Mouse (Mus musculus): ENCODE measurements around the gene Lrrfip1. TPM values are rescaled to one million over a fixed set of nuclear protein-coding genes. Genes with fewer than 3 reads are reported as not detected.

Lrrfip1 gene
- polyA plus RNA-seq, 1 experiment from 2014 or later, result 69.2 TPM

DNA sequence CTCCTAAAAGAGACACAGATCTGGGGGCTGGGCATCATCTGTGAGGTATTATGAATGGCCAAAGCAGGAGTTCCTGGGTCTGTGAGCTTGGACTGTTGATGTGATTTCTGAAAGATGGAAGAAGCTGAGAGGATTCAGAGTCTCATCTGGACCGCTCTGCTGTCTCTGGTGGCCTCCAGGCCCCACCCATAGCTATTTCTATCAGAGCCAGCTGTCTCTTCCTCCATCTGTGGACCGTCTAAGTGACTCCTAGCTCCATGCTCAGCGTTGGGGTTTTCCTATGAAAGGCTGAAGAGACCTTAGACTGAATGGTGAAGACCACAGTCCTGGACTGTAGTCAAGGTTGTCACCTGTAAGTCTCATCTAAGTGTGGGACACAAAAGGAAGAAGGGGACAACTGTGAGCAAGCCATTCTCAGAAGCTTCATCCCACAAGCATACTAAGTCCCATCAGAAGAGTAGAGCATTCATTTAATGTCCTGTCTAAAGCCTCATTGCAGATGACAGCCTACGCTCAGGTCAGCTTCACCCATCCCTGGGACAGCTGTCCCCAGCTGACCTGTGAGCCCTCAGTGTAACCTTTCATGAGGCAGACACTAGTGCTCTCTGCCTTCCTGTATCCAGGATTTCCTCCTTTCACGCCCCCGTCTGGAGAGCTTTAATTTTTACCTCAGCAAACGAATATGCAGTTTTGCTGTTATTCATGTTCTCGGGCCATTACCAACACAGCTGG lies 5.2 kb downstream of the Lrrfip1 start:
- no peak overlapping the region for H3K27ac ChIP-seq (ENCODE audit: low read length)
- no peaks in the 10 kb centered on the region for H3K36me3 ChIP-seq (ENCODE audit: control insufficient read depth, insufficient read depth, low read length)
- no peak overlapping the region for H3K9ac ChIP-seq (ENCODE audit: low read depth, low read length)
- ATAC-seq, result no peak
- H3K4me2 ChIP-seq (ENCODE audit: low read depth, low read length), result no peak overlapping the region
- no peaks in the 10 kb centered on the region for H3K27me3 ChIP-seq (replicated peaks; ENCODE audit: control insufficient read depth, insufficient read depth, low read length)
- 82% methylated on average over 8 of the region's 8 CpGs for WGBS
- peaks cover 10% of the 10 kb centered on the region; the same call in 1 of the 2 replicates for H3K4me1 ChIP-seq (ENCODE audit: control insufficient read depth, insufficient read depth, low read length)
- no peaks in the 10 kb centered on the region for H3K9me3 ChIP-seq (ENCODE audit: control insufficient read depth, low read length)
- no peak overlapping the region for H3K4me3 ChIP-seq (ENCODE audit: low read length)

DNA sequence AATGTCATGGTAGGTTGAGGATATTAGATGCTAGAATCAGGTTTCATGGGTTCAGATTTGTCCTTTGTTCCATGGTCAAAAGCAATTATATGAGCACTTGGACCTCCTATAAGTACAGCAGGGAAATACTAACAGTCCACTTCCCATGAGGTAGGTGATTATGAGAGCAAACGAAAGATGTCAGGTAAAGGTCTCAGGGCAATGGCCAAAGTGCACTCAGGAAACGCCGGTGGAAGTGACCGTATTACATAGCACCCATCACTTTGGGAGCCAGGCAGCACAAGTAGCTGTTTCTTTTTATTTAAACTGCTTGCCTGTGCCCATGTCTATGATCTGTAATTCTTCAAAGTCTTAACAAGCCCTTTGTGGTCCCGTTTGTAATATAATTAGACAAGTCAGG lies 7.5 kb downstream of the Lrrfip1 start:
- Histone ChIP-seq H3K4me1 (ENCODE audit: control insufficient read depth, insufficient read depth, low read length) (0 out of 2 replicates have a peak, but pooled peaks cover 2% of the 10 kb centered on the region), H3K27ac (ENCODE audit: low read length) (no peak overlapping the region), H3K36me3 (ENCODE audit: control insufficient read depth, insufficient read depth, low read length) (no peaks in the 10 kb centered on the region), H3K27me3 (replicated peaks; ENCODE audit: control insufficient read depth, insufficient read depth, low read length) (no peaks in the 10 kb centered on the region), H3K4me3 (ENCODE audit: low read length) (no peak overlapping the region), H3K4me2 (ENCODE audit: low read depth, low read length) (no peak overlapping the region), H3K9ac (ENCODE audit: low read depth, low read length) (no peak overlapping the region), H3K9me3 (ENCODE audit: control insufficient read depth, low read length) (no peaks in the 10 kb centered on the region)
- ATAC-seq, result no peak
- 60% methylated on average over 5 of the region's 5 CpGs for WGBS

DNA sequence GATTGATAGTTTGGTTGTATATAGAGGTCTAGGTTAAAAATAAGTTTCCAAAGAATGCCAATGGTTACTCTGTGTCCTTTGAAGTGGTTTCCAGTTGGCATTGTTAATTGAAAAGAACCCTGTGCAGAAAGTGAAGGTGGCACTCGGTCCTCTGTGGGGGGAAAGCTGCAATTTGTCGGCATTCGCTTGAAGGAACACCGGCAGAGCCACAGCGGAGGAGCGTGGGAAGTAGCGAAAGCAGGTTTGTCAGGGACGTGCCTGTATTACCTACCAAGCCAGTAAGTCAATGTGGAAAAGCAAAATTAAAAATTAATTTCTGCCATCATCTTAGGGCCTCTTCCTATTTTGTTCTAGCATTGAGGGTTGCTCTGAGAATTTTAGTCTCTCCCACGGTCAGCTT lies 8.2 kb downstream of the Lrrfip1 start:
- Histone ChIP-seq H3K27me3 (replicated peaks; ENCODE audit: control insufficient read depth, insufficient read depth, low read length) (no peaks in the 10 kb centered on the region), H3K4me2 (ENCODE audit: low read depth, low read length) (no peak overlapping the region), H3K36me3 (ENCODE audit: control insufficient read depth, insufficient read depth, low read length) (no peaks in the 10 kb centered on the region), H3K9me3 (ENCODE audit: control insufficient read depth, low read length) (no peaks in the 10 kb centered on the region), H3K4me3 (ENCODE audit: low read length) (no peak overlapping the region), H3K9ac (ENCODE audit: low read depth, low read length) (no peak overlapping the region), H3K27ac (ENCODE audit: low read length) (no peak overlapping the region), H3K4me1 (ENCODE audit: control insufficient read depth, insufficient read depth, low read length) (0 out of 2 replicates have a peak, but pooled peaks cover 2% of the 10 kb centered on the region)
- 77% methylated on average over 9 of the region's 9 CpGs for WGBS
- no peak for ATAC-seq

DNA sequence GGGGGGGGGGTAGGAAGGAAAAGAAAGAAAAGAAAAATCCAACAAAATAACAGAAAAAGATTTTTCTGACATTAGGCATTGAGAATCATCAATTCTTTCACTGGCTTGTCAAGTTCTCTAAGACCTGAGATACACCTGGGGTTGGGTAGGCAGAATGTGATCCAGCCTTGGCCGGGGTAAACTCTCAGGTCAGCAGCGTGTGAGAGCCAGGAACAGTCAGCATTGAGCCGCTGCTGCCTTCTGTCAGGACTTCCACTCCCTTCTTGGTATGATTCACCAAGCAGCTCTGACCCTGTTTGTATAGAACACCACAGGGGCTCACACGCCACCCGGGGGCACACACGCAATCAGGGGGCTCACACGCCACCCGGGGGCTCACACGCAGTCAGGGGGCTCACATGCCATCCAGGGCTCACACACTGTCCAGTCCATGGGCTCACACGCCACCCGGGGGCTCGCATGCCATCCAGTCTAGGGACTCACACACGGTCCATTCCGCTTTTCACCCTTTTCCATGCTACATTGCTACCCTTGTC lies 9.7 kb downstream of the Lrrfip1 start:
- Histone ChIP-seq H3K9ac (ENCODE audit: low read depth, low read length) (no peak overlapping the region), H3K27me3 (replicated peaks; ENCODE audit: control insufficient read depth, insufficient read depth, low read length) (no peaks in the 10 kb centered on the region), H3K4me2 (ENCODE audit: low read depth, low read length) (no peak overlapping the region), H3K4me3 (ENCODE audit: low read length) (no peak overlapping the region), H3K4me1 (ENCODE audit: control insufficient read depth, insufficient read depth, low read length) (peaks cover 14% of the 10 kb centered on the region), H3K27ac (ENCODE audit: low read length) (no peak overlapping the region), H3K36me3 (ENCODE audit: control insufficient read depth, insufficient read depth, low read length) (no peaks in the 10 kb centered on the region), H3K9me3 (ENCODE audit: control insufficient read depth, low read length) (no peaks in the 10 kb centered on the region)
- ATAC-seq, result no peak
- WGBS, result 96% methylated on average over 14 of the region's 14 CpGs

DNA sequence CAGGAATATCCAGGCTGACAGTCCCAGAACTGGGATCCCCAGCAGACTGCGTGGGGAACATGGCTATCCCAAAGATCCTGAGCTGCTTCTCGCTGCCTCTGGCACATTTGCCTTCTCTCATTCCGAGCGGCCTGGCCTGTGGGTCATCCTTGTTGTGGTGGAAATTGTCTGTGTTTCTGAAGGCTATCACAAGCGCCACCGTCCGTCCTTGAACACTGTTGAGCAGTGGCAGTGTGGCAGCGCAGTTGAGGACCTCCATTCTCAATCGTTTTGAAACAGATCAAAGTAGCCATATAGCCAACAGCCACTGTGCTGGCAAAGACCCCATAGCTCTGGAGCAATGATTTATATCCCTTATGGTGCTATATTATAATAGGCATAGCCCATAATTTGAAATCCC lies 10.2 kb downstream of the Lrrfip1 start:
- ATAC-seq, result no peak
- 90% methylated on average over 9 of the region's 9 CpGs for WGBS
- no peaks in the 10 kb centered on the region for H3K36me3 ChIP-seq (ENCODE audit: control insufficient read depth, insufficient read depth, low read length)

DNA sequence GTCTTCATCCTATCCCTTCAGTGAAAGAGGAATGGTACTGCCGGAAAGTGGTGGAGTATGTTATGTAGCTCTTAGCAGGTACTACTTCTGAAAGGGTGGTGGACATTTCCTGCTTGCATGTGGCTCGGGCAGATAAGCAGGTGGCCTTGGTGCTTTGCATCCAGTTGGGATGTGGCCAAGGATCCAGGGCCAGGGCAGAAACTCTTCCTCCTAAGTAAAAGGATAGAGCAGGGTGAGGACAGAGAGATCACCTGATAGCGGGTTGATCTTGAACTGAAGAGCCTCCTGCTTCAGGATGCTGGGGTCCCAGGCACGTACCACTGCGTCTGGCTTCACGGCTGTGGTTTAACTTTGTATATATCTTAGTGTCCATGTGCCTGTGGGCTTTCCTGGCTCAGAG lies 10.7 kb downstream of the Lrrfip1 start:
- Histone ChIP-seq H3K9me3 (ENCODE audit: control insufficient read depth, low read length) (no peaks in the 10 kb centered on the region), H3K4me3 (ENCODE audit: low read length) (no peak overlapping the region), H3K27ac (ENCODE audit: low read length) (no peak overlapping the region), H3K4me1 (ENCODE audit: control insufficient read depth, insufficient read depth, low read length) (peaks cover 14% of the 10 kb centered on the region), H3K27me3 (replicated peaks; ENCODE audit: control insufficient read depth, insufficient read depth, low read length) (no peaks in the 10 kb centered on the region), H3K36me3 (ENCODE audit: control insufficient read depth, insufficient read depth, low read length) (no peaks in the 10 kb centered on the region), H3K4me2 (ENCODE audit: low read depth, low read length) (no peak overlapping the region), H3K9ac (ENCODE audit: low read depth, low read length) (no peak overlapping the region)
- 75% methylated on average over 6 of the region's 6 CpGs for WGBS
- ATAC-seq, result no peak

More for the DNA sequence above, 10.2 kb downstream of the Lrrfip1 start:
- Histone ChIP-seq H3K9me3 (ENCODE audit: control insufficient read depth, low read length) (no peaks in the 10 kb centered on the region), H3K27me3 (replicated peaks; ENCODE audit: control insufficient read depth, insufficient read depth, low read length) (no peaks in the 10 kb centered on the region), H3K27ac (ENCODE audit: low read length) (no peak overlapping the region), H3K4me1 (ENCODE audit: control insufficient read depth, insufficient read depth, low read length) (peaks cover 14% of the 10 kb centered on the region), H3K9ac (ENCODE audit: low read depth, low read length) (no peak overlapping the region), H3K4me2 (ENCODE audit: low read depth, low read length) (no peak overlapping the region), H3K4me3 (ENCODE audit: low read length) (no peak overlapping the region)

DNA sequence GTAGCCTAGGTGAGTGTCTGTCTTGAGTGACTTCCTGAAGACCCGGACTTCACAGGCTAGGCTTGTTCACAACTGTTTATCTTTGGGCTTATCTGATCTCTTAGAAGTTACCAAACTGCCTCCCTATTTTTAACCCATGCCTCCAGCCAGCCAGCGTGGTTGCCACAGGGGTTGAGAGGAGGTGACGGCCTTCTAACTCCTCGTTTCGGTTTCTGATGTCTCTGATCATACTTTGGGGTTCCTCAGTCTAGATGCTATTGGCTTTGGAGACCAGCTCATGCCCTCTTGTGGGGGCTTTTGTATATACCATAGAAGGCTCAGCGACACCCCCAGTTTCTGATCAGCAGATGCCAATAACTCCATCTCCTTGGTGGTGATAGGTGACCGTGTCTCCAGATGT lies 11.7 kb downstream of the Lrrfip1 start:
- no peaks in the 10 kb centered on the region for H3K27me3 ChIP-seq (replicated peaks; ENCODE audit: control insufficient read depth, insufficient read depth, low read length)
- H3K36me3 ChIP-seq (ENCODE audit: control insufficient read depth, insufficient read depth, low read length), result no peaks in the 10 kb centered on the region
- no peak overlapping the region for H3K4me3 ChIP-seq (ENCODE audit: low read length)
- whole genome bisulfite sequencing, result 68% methylated on average over 7 of the region's 7 CpGs
- H3K4me2 ChIP-seq (ENCODE audit: low read depth, low read length), result no peak overlapping the region
- no peaks in the 10 kb centered on the region for H3K9me3 ChIP-seq (ENCODE audit: control insufficient read depth, low read length)
- no peak for ATAC-seq
- no peak overlapping the region for H3K9ac ChIP-seq (ENCODE audit: low read depth, low read length)
- peaks cover 14% of the 10 kb centered on the region for H3K4me1 ChIP-seq (ENCODE audit: control insufficient read depth, insufficient read depth, low read length)
- no peak overlapping the region for H3K27ac ChIP-seq (ENCODE audit: low read length)

DNA sequence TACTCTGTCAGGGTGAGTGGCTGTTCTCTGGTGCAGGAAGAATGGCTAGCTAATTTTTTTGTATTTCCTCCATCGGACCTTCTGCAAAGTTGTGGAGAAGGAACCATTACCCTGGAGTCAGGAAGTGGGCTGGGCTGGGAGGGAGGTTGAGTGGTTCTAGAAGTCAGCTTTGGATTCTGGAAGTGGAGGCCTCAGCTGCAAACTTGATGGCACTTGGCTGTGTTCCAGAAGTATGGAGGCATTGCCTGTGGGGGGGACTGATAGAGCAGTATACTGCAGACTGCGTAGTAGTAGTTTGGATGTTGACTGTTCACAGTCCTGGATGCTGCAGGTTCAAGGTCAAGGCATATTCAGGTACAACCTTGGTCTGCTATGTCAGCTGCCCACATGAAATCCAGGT lies 12.2 kb downstream of the Lrrfip1 start:
- Histone ChIP-seq H3K36me3 (ENCODE audit: control insufficient read depth, insufficient read depth, low read length) (no peaks in the 10 kb centered on the region), H3K27me3 (replicated peaks; ENCODE audit: control insufficient read depth, insufficient read depth, low read length) (no peaks in the 10 kb centered on the region), H3K4me2 (ENCODE audit: low read depth, low read length) (no peak overlapping the region), H3K9ac (ENCODE audit: low read depth, low read length) (no peak overlapping the region), H3K9me3 (ENCODE audit: control insufficient read depth, low read length) (no peaks in the 10 kb centered on the region), H3K27ac (ENCODE audit: low read length) (no peak overlapping the region), H3K4me3 (ENCODE audit: low read length) (no peak overlapping the region), H3K4me1 (ENCODE audit: control insufficient read depth, insufficient read depth, low read length) (peaks cover 16% of the 10 kb centered on the region)
- ATAC-seq, result no peak
- 73% methylated on average over 2 of the region's 2 CpGs for WGBS

DNA sequence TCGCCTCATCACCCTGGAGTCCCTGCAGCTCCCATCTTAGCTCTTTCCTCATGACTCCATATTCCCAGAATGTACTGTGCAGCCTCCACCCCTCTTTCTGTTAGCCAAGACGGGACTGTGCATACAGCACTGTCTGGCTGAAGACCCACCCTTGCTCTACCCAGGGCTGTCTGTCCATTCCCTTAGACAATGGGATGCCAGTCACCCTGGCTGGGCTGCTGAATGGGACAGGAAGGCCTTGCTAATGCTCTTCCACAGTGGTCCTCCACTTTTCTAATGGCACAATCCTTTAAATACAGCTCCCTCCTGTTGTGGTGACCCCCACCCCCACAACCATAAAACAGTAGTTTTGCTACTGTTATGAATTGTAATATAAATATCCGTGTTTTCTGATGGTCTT lies 12.8 kb downstream of the Lrrfip1 start:
- H3K27me3 ChIP-seq (replicated peaks; ENCODE audit: control insufficient read depth, insufficient read depth, low read length), result no peaks in the 10 kb centered on the region
- no peak overlapping the region for H3K4me2 ChIP-seq (ENCODE audit: low read depth, low read length)
- no peak overlapping the region for H3K9ac ChIP-seq (ENCODE audit: low read depth, low read length)
- H3K27ac ChIP-seq (ENCODE audit: low read length), result no peak overlapping the region
- ATAC-seq, result no peak
- WGBS, result 84% methylated on average over 3 of the region's 3 CpGs
- H3K9me3 ChIP-seq (ENCODE audit: control insufficient read depth, low read length), result no peaks in the 10 kb centered on the region
- peaks cover 17% of the 10 kb centered on the region for H3K4me1 ChIP-seq (ENCODE audit: control insufficient read depth, insufficient read depth, low read length)
- H3K36me3 ChIP-seq (ENCODE audit: control insufficient read depth, insufficient read depth, low read length), result no peaks in the 10 kb centered on the region
- H3K4me3 ChIP-seq (ENCODE audit: low read length), result no peak overlapping the region
